Mouse (Mus musculus) induced T-regulatory cell, adult 2 months (primary cell): Measurements from ENCODE around the gene Homer2.

Experiments used
- DNase-seq: peaks from one replicate; pipeline ENCODE4 v3.0.0-alpha.2; 2012; ENCODE audit warnings: low read depth

The Homer2 gene

DNA sequence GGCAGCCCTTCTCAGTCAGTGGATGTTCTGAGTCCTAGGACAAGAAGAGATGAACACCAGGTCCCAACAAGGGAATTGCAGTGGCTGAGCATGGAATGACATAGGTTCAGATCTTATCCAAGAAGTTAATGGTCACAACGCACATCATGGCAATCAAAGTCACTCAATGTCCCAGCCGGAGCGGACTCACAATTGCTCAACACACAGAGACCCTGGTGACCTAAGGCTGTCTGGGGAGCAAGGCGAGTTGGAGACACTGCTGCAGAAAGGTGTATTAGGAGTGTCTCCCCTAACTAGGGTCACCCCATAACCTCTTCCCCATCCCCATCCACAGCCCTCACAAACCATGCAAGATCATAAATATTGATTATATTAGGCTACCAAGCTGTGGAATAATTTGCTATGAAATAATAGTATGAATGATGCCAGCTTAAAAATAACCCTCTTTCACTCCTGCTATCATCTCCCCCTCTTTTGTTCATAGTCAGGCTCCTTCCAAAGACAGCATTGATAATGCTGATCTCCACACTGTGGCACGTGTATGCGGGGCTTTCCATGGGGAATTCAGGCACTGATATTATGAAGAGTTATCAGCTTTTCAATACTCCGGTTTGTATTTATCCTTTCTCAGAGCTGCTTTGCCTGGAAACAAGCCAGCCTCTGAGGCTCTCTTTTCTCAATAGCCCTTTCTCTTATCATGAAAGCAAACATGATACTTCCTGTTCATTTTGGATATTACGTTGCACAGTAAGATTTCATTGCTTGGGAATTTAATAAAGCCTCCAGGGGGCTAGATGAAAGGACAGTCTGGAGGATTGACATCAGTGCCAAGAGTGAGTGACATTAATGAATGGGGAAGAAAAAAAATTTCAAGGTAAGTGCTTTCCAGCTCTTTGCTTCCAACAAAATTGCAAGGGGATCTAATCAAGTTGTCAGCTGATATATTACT lies 147.0 kb downstream of the Homer2 start:
- DNase-seq: no peak

GRCm38 (mm10) chr7:81559231-81559980 lies 147.9 kb downstream of the Homer2 start:
- DNase-seq: no peak

GRCm38 (mm10) chr7:81557985-81558360 lies 149.4 kb downstream of the Homer2 start:
- no peak for DNase-seq

DNA sequence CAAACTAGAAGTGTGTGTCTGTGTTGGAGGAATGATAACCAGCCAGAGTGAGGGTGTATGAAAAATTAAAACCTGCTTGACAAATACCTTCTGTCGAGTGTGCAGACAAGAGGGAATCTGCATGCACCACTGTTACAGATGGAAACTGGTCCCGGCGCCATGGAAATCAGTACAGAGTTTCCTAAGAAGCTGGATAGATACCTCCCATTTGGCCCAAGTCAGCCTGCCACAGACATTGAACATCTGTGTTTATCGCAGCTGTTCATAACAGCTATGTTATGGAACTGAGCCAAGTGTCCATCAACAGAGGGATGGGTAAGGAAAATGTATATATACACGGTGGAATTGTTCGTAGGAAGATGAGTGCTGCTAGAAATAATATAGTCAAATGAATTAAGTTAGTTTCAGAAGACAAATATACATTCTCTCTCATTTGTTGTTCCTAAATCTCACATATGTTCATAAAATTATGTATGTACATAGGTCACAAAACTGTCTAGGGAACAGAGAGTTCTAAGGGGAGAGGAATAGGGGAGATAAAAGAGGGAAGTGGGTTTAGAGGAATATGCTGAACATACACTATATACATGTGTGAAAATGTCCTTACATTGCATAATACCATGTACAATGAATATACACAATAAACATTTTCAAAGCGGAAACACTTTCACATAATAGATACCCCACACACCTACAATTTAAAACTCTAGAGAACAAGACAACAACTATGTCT lies 149.9 kb downstream of the Homer2 start:
- no peak for DNase-seq

GRCm38 (mm10) chr7:81556839-81557238 lies 150.5 kb downstream of the Homer2 start:
- DNase-seq: no peak

DNA sequence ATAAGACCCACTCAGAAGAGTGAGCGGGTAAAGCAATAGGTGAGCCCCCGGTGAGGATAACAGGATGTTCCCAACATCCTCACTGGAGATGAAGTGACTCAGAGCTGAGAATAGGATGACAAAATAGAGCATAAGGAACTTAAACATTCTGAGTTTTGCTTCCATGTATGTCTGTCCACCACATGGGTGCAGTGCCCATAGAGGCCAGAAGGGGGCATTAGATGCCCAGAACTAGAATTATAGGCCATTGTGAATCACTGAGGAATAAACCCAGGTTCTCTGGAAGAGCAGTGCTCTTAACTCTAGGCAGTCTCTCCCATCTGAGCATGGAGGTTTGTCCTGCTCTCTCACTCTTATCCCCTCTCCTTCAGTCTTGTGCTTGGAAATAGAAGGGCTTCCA lies 153.0 kb downstream of the Homer2 start:
- peak; percentile 70 for DNase-seq

GRCm38 (mm10) chr7:81553589-81553988 lies 153.7 kb downstream of the Homer2 start:
- no peak for DNase-seq
